Mouse (Mus musculus) lung, postnatal 0 days (tissue): ENCODE data around the gene Pde4c. TPM values are rescaled to one million over a fixed set of nuclear protein-coding genes. Genes with fewer than 3 reads are reported as not detected.
A peak's percentile ranks its signal among the peaks of the same experiment; 100 is the strongest.

Experiments used
- ATAC-seq: fragments of 200-750 bp; cut with Nextera tagmentation; 2 replicates; pipeline ENCODE4 v1.8.0; 2017; ENCODE audit warnings: moderate library complexity
- DNase-seq: peaks from one replicate; pipeline ENCODE4 v3.0.0-alpha.2; 2016; ENCODE audit warnings: low spot score
- H3K27ac ChIP-seq: fragments of 300-500 bp; sonication (generic); 2 replicates; pipeline ENCODE4 v1.5.1; 2014; ENCODE audit warnings: antibody characterized with exemption, mild to moderate bottlenecking, low read length, mixed read lengths
- H3K27me3 ChIP-seq: fragments of 300-500 bp; sonication (generic); replicated peaks from 2 replicates; pipeline ENCODE4 v1.6.1; 2014; ENCODE audit warnings: low read length, mixed read lengths; ENCODE audit not compliant: insufficient read depth
- H3K36me3 ChIP-seq: fragments of 300-500 bp; sonication (generic); 2 replicates; pipeline ENCODE4 v1.6.1; 2014; ENCODE audit warnings: low read length, mixed read lengths; ENCODE audit not compliant: insufficient read depth
- H3K4me1 ChIP-seq: fragments of 300-500 bp; sonication (generic); 2 replicates; pipeline ENCODE4 v1.6.1; 2014; ENCODE audit warnings: antibody characterized with exemption, low read depth, low read length, mixed read lengths; ENCODE audit not compliant: insufficient read depth
- H3K4me2 ChIP-seq: fragments of 300-500 bp; sonication (generic); replicated peaks from 2 replicates; pipeline ENCODE4 v1.6.1; 2014; ENCODE audit warnings: low read depth, mild to moderate bottlenecking, low read length, moderate library complexity, mixed read lengths
- H3K4me3 ChIP-seq: fragments of 300-500 bp; sonication (generic); 2 replicates; pipeline ENCODE4 v1.5.1; 2014; ENCODE audit warnings: low read depth, low read length
- H3K9ac ChIP-seq: fragments of 300-500 bp; sonication (generic); replicated peaks from 2 replicates; pipeline ENCODE4 v1.6.1; 2014; ENCODE audit warnings: low read depth, mild to moderate bottlenecking
- H3K9me3 ChIP-seq: fragments of 300-500 bp; sonication (generic); 2 replicates; pipeline ENCODE4 v1.6.1; 2016; ENCODE audit warnings: low read length, mixed read lengths
- CTCF ChIP-seq: IDR thresholded peaks from 2 replicates; pipeline ENCODE4 v1.5.1; 2016; ENCODE audit warnings: antibody characterized with exemption, mild to moderate bottlenecking
- EP300 ChIP-seq: IDR thresholded peaks from 2 replicates; pipeline ENCODE4 v1.6.1; 2016; ENCODE audit warnings: antibody characterized with exemption, mild to moderate bottlenecking, control low read depth
- WGBS: fragments of 180-500 bp; shearing (Covaris S2); extraction: QIAGEN DNeasy Blood & Tissue Kit; methylation state at CpG from one replicate; pipeline ENCODE4 v1.1.7; 2014; 5-methylcytosine and 5-hydroxymethylcytosine counted together
- polyA plus RNA-seq: library from polyadenylated mRNA; unstranded; fragments of >200 nt; fragmentation: Nextera tagmentation; extraction: Ambion mirVana; gene quantifications from 2 replicates; pipeline ENCODE4 v1.2.1, GENCODE M21; 2015

The Pde4c gene
- polyA plus RNA-seq, 1 experiment from 2014 or later = 2.0 TPM

DNA sequence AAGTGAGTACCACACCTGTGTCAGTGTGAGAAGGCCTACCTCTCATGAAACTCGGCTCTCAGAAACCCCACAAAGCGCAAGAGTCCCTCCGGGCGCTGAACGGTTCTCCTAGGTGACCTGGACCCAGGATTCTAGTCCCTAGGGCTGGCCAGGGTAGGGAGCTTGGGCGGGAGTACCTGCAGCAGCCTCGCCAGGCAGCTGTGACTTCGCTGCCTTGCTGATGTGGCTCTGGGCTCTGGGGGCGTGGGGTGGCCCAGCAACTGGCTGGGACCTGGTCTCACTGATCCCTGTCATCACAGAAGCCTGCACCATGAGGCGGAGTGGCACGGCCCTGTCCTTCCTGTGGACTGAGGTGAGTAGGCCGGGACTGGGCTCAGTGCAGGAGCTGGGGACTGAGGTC is 696 bp downstream of the Pde4c start:
- no peak overlapping the region for H3K4me3 ChIP-seq
- no peaks in the 10 kb centered on the region for H3K36me3 ChIP-seq
- no peak overlapping the region for H3K4me2 ChIP-seq
- WGBS = 69% methylated on average over 12 of the region's 12 CpGs
- no peaks in the 10 kb centered on the region for H3K4me1 ChIP-seq
- H3K9ac ChIP-seq = no peak overlapping the region
- DNase-seq = no peak
- no peak for ATAC-seq
- peak overlapping the region; percentile 39 for H3K27ac ChIP-seq
- TF ChIP-seq EP300 = no peak
- no peaks in the 10 kb centered on the region for H3K9me3 ChIP-seq
- 0 out of 2 replicates have a peak, but pooled peaks cover 3% of the 10 kb centered on the region for H3K27me3 ChIP-seq

DNA sequence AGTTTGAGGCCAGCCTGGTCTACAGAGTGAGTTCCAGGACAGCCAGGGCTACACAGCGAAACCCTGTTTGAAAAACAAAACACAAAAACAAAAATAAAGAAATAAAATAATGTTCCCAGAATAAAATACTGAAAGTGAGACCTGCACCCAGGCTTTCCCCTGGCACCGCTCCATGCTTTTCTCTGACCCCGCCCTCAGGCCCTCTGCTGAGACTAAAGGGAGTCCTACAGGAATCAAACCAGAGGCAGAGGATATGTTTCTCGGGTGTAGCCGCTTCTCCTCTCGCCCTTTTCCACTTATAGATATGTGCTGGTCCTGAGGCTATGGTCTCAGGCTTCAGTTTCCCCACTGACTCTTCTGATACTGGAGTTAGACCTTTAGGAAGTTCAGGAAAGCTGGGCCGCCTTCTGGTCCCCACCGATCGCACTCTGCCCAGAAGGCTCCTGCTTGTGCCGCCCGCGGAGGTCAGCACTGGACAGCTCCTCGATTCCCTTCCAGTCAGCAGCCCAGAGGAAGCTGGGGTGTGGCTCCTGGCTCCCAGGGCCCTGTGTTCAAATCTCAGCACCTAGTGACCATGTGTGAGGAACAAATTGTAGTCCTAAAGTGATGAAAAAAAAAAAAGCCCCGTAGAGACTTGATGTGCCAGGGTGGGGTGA is 2.4 kb downstream of the Pde4c start:
- H3K27ac ChIP-seq = no peak overlapping the region
- 26% methylated on average over 14 of the region's 14 CpGs for WGBS
- no peaks in the 10 kb centered on the region for H3K9me3 ChIP-seq
- DNase-seq (peak; percentile 41), ATAC-seq (no peak)
- no peaks in the 10 kb centered on the region; the same call in 1 of the 2 replicates for H3K4me1 ChIP-seq
- H3K27me3 ChIP-seq = peaks cover 3% of the 10 kb centered on the region; the same call in 1 of the 2 replicates
- no peak overlapping the region for H3K4me3 ChIP-seq
- H3K9ac ChIP-seq = no peak overlapping the region
- H3K36me3 ChIP-seq = no peaks in the 10 kb centered on the region
- no peak for TF ChIP-seq EP300
- TF ChIP-seq CTCF = no peak
- H3K4me2 ChIP-seq = no peak overlapping the region

DNA sequence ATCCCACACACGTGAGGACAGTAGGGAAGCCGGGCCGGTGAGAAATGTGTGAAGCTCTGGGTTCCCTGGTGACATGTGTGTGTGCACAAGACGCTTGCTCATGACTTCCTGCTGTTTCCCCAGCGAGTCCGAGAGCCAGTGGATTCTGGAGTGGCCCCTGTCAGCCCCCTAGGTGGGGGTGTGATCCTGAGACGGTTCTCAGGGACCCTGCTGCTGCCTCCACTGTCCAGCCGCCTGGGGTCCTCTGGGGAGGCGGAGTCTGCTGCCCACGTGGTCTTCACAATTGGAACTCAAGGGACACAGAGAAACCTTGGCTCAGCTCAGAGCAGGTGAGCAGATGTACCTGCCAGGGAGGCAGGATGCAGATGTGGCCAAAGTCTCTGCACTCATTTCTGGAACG is 3.2 kb downstream of the Pde4c start:
- Histone ChIP-seq H3K9me3 (no peaks in the 10 kb centered on the region), H3K27me3 (peaks cover 3% of the 10 kb centered on the region; the same call in 1 of the 2 replicates), H3K36me3 (no peaks in the 10 kb centered on the region), H3K9ac (no peak overlapping the region), H3K4me2 (no peak overlapping the region), H3K4me3 (no peak overlapping the region), H3K27ac (no peak overlapping the region), H3K4me1 (no peaks in the 10 kb centered on the region; the same call in 1 of the 2 replicates)
- 30% methylated on average over 11 of the region's 11 CpGs for WGBS
- TF ChIP-seq EP300 = no peak
- TF ChIP-seq CTCF = no peak
- DNase-seq (no peak), ATAC-seq (no peak)

DNA sequence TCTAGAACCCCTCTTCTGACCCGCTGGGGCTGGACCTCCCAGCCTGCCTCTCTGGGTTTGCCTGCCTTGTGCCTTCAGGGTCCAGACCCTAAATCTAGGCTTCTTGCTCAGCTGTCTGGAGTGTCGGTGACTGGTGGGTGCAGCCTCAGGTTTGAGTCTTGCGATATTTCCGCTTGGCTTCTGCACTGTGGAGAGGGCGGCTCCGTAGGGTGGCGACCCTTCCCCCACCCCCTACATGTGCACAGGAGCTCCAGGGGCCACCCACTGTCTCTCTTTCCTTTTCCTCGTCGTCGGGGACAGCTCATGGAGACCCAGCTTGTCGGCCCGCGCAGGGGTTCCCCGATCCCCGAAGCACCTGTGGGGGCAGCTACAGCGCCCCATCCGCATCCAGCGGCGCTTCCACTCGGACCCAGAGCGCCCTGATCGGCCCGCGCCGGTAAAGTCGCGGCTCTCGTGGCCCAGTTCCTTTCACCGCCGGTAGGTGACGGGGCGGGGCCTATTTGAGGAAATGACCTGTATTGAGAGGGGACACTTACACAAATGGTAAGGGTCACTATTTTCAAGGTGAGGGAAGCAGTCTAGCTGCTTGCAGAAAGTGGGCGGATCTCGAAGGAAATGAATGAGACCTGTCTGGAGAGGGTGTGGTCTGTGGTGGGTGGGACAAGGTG is 6.4 kb downstream of the Pde4c start:
- no peaks in the 10 kb centered on the region for H3K9me3 ChIP-seq
- peak overlapping the region; percentile 44 for H3K4me2 ChIP-seq
- H3K4me1 ChIP-seq = no peaks in the 10 kb centered on the region; the same call in 1 of the 2 replicates
- peak; percentile 56 for TF ChIP-seq CTCF
- no peak for TF ChIP-seq EP300
- DNase-seq = peak; percentile 54
- H3K4me3 ChIP-seq = peak overlapping the region; percentile 17; the same call in 1 of the 2 replicates
- peak; percentile 51 for ATAC-seq
- no peak overlapping the region for H3K27ac ChIP-seq
- no peaks in the 10 kb centered on the region for H3K36me3 ChIP-seq
- peaks cover 3% of the 10 kb centered on the region; the same call in 1 of the 2 replicates for H3K27me3 ChIP-seq
- 2% methylated on average over 34 of the region's 34 CpGs for WGBS
- 0 out of 2 replicates have a peak overlapping the region, but pooled peaks have one; percentile 8 for H3K9ac ChIP-seq

DNA sequence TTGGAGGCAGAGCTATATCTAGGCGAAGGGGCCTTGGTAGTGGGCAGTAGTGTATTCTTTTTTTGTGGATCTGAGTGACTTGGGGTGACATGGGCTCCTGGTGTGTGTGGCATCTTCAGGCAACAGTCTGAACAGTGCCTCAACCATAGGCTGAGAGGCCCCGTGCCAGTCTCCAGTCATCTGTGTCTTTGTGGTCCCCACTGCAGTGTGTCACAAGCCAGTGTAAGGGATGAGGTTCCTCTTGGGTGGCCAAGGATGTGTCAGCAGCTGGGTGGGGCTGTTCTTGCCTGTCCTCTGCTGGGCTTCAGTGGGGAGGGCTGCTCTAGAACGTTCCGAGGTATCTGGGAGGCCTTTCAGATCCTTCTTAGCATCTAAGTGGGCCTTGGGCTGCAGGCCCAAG is 7.4 kb downstream of the Pde4c start:
- no peak overlapping the region for H3K9ac ChIP-seq
- H3K4me1 ChIP-seq = no peaks in the 10 kb centered on the region; the same call in 1 of the 2 replicates
- TF ChIP-seq EP300 (no peak), CTCF (no peak)
- no peaks in the 10 kb centered on the region for H3K36me3 ChIP-seq
- DNase-seq = no peak
- H3K4me3 ChIP-seq = no peak overlapping the region
- H3K27me3 ChIP-seq = peaks cover 3% of the 10 kb centered on the region; the same call in 1 of the 2 replicates
- H3K27ac ChIP-seq = no peak overlapping the region
- no peak for ATAC-seq
- H3K9me3 ChIP-seq = no peaks in the 10 kb centered on the region
- no peak overlapping the region for H3K4me2 ChIP-seq
- 87% methylated on average over 4 of the region's 4 CpGs for WGBS

DNA sequence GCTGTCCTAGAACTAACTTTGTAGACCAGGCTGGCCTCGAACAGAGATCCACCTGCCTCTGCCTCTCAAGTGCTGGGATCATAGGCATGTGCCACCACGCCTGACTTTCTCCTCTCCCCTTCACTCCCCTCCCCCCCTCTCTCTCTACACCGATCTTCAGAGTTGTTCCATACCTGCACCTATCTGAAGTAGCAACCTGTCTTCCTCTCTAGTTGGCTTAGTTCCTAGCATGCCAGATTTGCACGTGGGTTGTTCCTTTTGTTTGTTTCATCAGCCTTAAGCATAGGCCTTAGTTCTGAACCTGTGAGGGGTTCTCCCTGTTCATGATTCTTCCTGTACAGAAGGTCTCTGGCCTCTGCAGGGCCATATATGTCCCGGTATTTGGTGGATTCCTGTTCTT is 14.2 kb downstream of the Pde4c start:
- Histone ChIP-seq H3K4me2 (no peak overlapping the region), H3K36me3 (no peaks in the 10 kb centered on the region), H3K9ac (no peak overlapping the region), H3K9me3 (no peaks in the 10 kb centered on the region), H3K4me1 (no peaks in the 10 kb centered on the region), H3K4me3 (no peak overlapping the region), H3K27me3 (peaks cover 12% of the 10 kb centered on the region; the same call in 1 of the 2 replicates), H3K27ac (peak overlapping the region; percentile 54)
- 47% methylated on average over 5 of the region's 5 CpGs for WGBS
- DNase-seq (peak; percentile 74), ATAC-seq (peak; percentile 62)
- TF ChIP-seq CTCF (no peak), EP300 (no peak)
